ENCODE assay signal across 1 mouse cellular context in the genomic region with DNA sequence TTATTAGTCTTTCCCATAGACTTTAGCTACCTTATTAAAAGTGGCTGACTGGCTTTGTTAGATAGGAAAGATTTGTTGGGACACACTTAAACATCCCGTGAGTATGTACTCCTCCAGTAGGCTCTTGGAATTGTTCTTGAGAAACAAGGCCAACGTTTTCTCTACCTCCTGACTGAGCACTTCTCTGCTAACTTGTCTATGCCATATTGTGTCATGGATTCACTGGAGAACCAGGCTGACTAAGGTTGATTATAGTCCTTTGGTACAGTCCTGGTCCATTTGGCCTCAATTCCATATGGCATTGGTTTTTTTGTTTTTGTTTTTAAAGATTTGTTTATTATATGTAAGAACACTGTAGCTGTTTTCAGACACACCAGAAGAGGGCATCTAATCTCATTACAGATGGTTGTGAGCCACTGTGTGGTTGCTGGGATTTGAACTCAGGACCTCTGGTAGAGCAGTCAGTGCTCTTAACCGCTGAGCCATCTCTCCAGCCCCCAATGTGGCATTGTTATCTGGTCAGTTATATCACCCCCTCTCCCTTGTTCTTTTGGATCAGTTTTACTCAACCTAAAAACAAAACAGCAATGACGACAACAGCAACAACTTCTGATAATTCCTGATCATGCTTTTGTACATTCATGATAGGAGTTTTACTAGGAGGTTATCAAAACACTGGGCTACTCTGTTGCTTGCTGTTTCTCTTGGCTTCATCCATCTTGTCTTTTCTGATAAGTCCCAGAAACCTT.
TF ChIP-seq lines count a peak whose summit lies in the region.

No protein-coding gene starts in this region.

TF ChIP-seq in MEL, 35 proteins besides CTCF, POLR2A, EP300 and RAD21 (continued from another document):
- TF ChIP-seq SMC3 (IDR thresholded peaks at IDR 0.05; ENCODE audit: low read depth, low read length) (peak; percentile 2; the same call in 1 of the 2 replicates), ZC3H11A (IDR thresholded peaks at IDR 0.05; ENCODE audit: low read depth, low read length) (no peak), UBTF (IDR thresholded peaks at IDR 0.05; ENCODE audit: borderline replicate concordance, insufficient read depth, low read depth, low read length) (no peak), POLR2AphosphoS5 (IDR thresholded peaks at IDR 0.05; ENCODE audit: borderline replicate concordance, low read depth, low read length) (no peak; the same call in 1 of the 2 replicates), MAFK (IDR thresholded peaks at IDR 0.05; ENCODE audit: borderline replicate concordance, low read depth, low read length) (peak; percentile 83), MYB (IDR thresholded peaks at IDR 0.05; ENCODE audit: low read depth, low read length) (peak; percentile 70), ZKSCAN1 (IDR thresholded peaks at IDR 0.05; ENCODE audit: low read depth, low read length) (no peak), KAT2A (conservative IDR thresholded peaks at IDR 0.05; ENCODE audit: low read depth, low read length) (no peak; the same call in 1 of the 2 replicates), BHLHE40 (IDR thresholded peaks at IDR 0.05; ENCODE audit: borderline replicate concordance, low read depth, low read length) (peak; percentile 81), MYC (IDR thresholded peaks at IDR 0.05; ENCODE audit: low read depth, low read length) (0 out of 2 replicates have a peak, but pooled peaks have one; percentile 43), NELFE (IDR thresholded peaks at IDR 0.05; ENCODE audit: low read depth, low read length) (no peak), MAZ (IDR thresholded peaks at IDR 0.05; ENCODE audit: low read depth, low read length) (peak; percentile 91; the same call in 1 of the 2 replicates), NRF1 (IDR thresholded peaks at IDR 0.05; ENCODE audit: insufficient read depth, low read depth, low read length, poor library complexity, severe bottlenecking) (no peak), GATA1 (IDR thresholded peaks at IDR 0.05; ENCODE audit: low read depth, low read length) (peak; percentile 97), HCFC1 (IDR thresholded peaks at IDR 0.05; ENCODE audit: low read depth, low read length) (peak; percentile 56; the same call in 1 of the 2 replicates), MXI1 (IDR thresholded peaks at IDR 0.05; ENCODE audit: low read depth, low read length) (peak; percentile 79), CHD2 (IDR thresholded peaks at IDR 0.05; ENCODE audit: low read length) (no peak; the same call in 1 of the 2 replicates), POLR2AphosphoS2 (IDR thresholded peaks at IDR 0.05; ENCODE audit: low read length) (peak; percentile 53; the same call in 1 of the 2 replicates), GABPA (IDR thresholded peaks at IDR 0.05; ENCODE audit: low read depth, low read length) (no peak), ZMIZ1 (IDR thresholded peaks at IDR 0.05; ENCODE audit: low read depth, low read length) (no peak; the same call in 1 of the 2 replicates), SIN3A (IDR thresholded peaks at IDR 0.05; ENCODE audit: low read length) (peak; percentile 97), ELF1 (IDR thresholded peaks at IDR 0.05; ENCODE audit: low read depth, low read length) (peak; percentile 5; the same call in 1 of the 2 replicates), ETS1 (IDR thresholded peaks at IDR 0.05; ENCODE audit: low read depth, low read length) (peak; percentile 98), TAL1 (IDR thresholded peaks at IDR 0.05; ENCODE audit: low read length) (peak; percentile 83), TBP (IDR thresholded peaks at IDR 0.05; ENCODE audit: low read depth, low read length) (peak; percentile 98)
